Mouse (Mus musculus) olfactory bulb, adult 2 months (tissue): ENCODE data around the gene Dpm2.

Experiments used
- CTCF ChIP-seq: fragments of 200-500 bp; IDR thresholded peaks from 2 replicates; pipeline ENCODE4 v1.5.1; 2012; ENCODE audit warnings: low read depth, mild to moderate bottlenecking, low read length, moderate library complexity; ENCODE audit not compliant: insufficient read depth
- POLR2A ChIP-seq: fragments of 200-500 bp; IDR thresholded peaks from 2 replicates; pipeline ENCODE4 v1.6.1; 2012; ENCODE audit warnings: mild to moderate bottlenecking, low read depth, low read length, moderate library complexity; ENCODE audit not compliant: insufficient read depth

- no peak for TF ChIP-seq CTCF
- no peak for TF ChIP-seq POLR2A
Observed at GRCm38 (mm10) chr2:32553592-32554148, 17.0 kb upstream of the Dpm2 start.
